Mouse (Mus musculus) mature B cell (primary cell): ENCODE measurements around the gene Sidt1.

Experiments
- in situ Hi-C: fragments of 300-500 bp; cut with MboI; formaldehyde crosslinking; loops from 2 replicates; pipeline ENCODE4 v1.14.3; 2019

The Sidt1 gene

GRCm38 (mm10) chr16:44252735-44253134 is 80.3 kb downstream of the Sidt1 start:
- in situ Hi-C loops: no loop called here

- in situ Hi-C loops: loop anchor here (10.0 kb wide), 1 partner anchor 105 kb away; no protein-coding TSS in a partner anchor
Observed at GRCm38 (mm10) chr16:44249985-44250384, 83.0 kb downstream of the Sidt1 start.

GRCm38 (mm10) chr16:44243323-44243722 is 89.7 kb downstream of the Sidt1 start:
- in situ Hi-C loops: loop anchor here (10.0 kb wide), 1 partner anchor 111 kb away; no protein-coding TSS in a partner anchor

GRCm38 (mm10) chr16:44242633-44243032 is 90.4 kb downstream of the Sidt1 start:
- in situ Hi-C loops: loop anchor here (10.0 kb wide), 1 partner anchor 112 kb away; no protein-coding TSS in a partner anchor

GRCm38 (mm10) chr16:44240406-44240805 is 92.6 kb downstream of the Sidt1 start:
- in situ Hi-C loops: loop anchor here (10.0 kb wide), 1 partner anchor 114 kb away; no protein-coding TSS in a partner anchor

- in situ Hi-C loops: no loop called here
Observed at GRCm38 (mm10) chr16:44238835-44239263, 94.1 kb downstream of the Sidt1 start.

DNA sequence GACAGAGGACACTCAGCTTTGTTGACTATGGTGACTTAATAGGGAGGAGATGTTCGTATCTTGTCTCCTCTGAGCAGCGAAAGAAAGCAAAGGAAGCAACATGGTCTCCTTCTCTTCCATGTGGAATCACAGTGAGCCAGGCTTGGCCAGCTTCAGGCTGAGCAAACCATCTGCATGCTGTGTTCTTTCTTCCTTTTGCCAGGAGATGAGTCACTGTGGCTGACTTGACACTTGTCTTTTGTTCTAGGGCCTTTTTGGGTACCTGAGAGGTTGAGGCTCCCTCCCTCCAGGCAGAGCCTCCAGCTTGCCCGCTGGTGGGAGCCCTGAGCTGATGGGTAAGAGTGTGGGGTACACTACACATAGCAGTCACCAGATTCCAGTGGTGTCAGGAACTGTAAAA is 95.2 kb downstream of the Sidt1 start:
- in situ Hi-C loops: no loop called here

- in situ Hi-C loops: no loop called here
Observed at GRCm38 (mm10) chr16:44233019-44233418, 100.0 kb downstream of the Sidt1 start.

GRCm38 (mm10) chr16:44226706-44227291 is 106.2 kb downstream of the Sidt1 start:
- in situ Hi-C loops: no loop called here

- in situ Hi-C loops: no loop called here
Observed at GRCm38 (mm10) chr16:44221463-44221862, 111.5 kb downstream of the Sidt1 start.

GRCm38 (mm10) chr16:44216417-44216816 is 116.6 kb downstream of the Sidt1 start:
- in situ Hi-C loops: no loop called here

DNA sequence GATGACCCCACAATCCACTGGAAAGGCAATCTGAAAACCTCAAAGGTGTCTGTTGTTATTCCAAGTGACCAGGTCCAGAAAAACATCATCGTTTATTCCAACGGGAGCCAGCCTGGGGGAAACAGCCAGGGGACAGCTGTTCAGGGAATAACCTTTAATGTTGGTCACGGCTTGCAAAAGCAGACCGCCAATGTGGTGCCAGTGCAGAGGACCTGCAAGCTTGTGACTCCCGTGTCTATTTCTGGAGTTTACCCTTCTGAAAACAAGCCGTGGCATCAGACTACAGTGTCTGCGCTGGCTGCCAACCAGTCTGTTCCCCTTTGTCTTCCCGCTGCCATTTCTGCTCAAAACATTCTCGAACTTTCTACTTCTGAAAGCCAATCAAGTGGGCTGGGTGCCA is 117.5 kb downstream of the Sidt1 start:
- in situ Hi-C loops: no loop called here

DNA sequence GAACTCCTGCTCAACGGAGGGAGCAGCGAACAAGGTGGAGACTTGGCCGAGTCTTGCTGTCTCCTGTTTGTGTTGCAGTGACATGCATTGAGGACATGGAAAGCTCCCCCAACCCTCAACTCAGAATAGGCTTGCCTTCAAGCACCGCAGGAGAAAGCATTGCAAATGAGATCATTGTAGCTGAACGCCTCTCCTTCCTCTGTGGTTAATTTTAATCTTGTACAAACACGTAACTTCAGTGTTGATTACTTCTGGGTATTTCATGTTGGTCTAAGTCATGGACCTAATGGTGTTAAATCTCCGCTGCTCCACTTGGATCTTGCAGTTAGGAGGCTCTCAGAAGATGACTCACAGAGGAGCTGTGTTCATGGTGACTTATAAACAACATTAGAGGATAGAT is 120.3 kb downstream of the Sidt1 start:
- in situ Hi-C loops: no loop called here

DNA sequence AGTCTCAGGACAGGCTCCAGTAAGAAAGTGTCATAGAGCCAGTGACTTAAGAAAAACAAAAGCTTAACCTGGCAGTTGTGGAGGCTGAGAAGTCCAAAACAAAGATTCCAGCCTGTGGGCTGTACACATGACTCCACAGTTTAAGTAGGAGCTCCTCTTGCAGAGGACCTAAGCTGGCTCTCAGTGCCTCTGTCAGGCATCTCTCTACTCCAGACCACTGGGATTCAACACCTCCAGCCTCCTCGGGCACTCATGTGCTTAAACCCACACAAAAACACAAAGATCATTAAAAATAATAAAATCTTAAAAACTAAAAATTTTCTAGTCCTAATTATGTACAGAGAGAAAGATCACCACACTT is 122.0 kb downstream of the Sidt1 start:
- in situ Hi-C loops: no loop called here

DNA sequence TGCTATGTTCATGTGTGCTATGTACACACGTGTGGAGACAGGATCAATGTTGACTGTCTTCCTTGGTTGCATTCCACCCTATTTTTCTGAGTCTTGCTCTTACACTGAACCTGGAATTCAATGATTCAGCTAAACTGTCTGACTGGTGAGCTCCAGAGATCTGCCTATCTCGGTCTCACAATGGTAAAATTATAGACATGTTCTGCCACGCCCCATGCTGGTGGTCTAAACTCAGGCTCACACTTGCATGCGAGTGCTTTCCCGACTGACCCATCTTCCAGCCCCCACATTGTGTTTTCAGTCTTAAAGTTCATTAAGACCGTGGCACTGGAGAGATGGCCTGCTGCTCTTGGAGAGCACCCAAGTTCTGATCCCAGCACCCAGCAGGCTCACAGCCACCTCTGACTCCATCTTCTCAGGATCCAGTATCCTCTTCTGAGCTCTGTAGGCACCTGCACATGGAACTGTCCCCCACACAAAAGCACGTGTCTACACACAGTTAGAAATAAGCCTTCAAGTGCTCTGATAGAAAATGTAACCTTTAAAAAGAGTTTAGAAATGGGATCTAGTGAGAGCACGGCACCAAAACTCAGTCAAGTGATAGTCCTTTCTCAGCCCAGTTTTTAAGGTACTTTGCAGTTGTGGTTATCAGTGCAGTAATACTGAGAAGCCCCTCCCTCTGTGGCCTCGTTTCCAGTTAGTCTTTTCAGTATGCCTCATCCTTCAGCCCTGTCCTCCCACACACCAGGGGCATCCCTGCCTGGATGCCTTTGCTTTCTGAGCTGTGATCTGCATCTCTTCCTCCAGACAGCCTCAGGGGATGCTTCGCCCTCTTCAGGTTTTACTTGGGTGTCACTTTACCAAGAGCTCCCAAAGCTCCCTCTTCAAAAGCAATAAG is 122.6 kb downstream of the Sidt1 start:
- in situ Hi-C loops: no loop called here

- in situ Hi-C loops: no loop called here
Observed at GRCm38 (mm10) chr16:44205973-44206372, 127.0 kb downstream of the Sidt1 start.

DNA sequence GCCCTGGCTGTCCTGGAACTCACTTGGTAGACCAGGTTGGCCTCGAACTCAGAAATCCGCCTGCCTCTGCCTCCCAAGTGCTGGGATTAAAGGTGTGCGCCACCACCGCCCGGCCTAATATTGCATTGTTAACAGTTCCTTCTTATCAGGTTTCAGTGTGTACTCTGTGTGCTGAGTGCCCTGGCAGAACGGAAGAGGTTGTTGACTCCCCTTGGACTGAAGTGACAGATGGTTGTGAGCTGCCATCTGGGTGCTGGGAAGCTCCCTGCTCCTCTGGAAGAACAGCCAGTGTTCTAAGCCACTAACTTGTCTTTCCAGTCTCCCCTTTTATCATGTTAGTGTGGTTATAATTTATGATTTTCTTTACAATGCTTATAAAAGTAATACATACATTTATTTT is 128.7 kb downstream of the Sidt1 start:
- in situ Hi-C loops: no loop called here

DNA sequence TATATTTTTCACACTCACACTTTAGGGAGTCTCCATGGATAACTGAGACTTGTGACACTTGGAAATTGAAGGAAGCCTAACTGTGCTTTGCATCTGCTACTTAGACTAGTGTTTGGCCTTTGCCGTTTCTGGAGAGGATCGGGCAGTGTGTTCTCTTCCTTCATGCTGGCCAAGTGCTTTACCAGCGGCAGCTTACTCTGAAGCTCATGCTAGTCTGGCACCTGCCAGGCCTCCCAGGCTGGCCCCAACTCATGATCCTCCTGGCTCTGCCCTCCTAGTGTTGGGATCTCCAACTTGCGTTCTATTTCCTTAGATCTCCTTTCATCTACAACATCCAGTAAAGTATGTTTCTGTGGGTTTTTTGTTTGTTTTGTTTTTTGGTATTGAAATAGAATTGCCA is 132.8 kb downstream of the Sidt1 start:
- in situ Hi-C loops: no loop called here

DNA sequence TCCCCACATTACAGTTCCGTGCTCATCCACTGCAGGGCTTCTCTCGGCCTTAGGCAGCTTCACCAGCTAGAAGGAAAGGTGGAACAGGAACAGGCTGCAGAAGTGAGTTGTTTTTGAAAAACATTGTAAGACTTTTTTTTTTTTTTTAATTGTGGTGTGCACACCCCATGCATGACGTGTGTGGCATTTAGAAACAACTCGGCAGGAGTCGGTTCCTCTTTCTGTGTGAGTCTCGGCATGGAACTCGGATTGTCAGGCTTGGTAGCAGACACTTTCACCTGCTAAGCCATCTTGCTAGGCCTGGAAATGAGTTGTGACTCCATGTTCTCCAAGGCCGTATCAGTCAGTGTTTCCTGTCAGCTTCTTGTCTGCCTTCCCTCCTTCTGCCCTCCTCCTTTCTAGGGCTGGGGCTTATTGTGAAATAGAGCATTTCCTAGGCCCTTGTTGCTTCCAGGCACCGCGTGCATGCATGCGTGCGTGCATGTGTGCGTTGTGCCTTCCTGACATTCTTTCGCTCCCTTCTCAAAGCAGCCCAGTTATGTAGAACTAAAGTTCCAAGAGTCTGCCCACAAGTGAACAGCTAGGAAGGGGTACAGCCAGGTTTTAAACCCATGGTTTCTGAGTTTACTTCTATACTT is 133.8 kb downstream of the Sidt1 start:
- in situ Hi-C loops: no loop called here

DNA sequence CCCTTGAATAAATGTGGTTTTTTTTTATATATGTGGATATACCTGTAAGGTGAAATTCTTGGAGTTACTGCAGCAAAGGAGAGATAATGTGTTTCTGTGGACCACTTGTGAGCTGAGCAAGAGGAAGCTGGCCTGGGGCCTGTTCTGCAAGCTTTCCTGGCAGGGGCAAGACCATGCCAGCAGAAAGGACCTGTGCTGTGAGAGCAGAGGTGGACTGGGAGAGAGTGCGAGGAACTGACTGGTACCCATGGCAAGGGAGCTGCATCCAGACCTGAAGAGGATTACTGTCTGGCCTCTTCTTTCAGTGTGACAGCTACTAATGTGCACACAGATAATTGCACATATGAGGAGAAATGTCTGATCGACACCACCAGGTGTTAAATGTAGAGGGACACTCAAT is 142.0 kb downstream of the Sidt1 start:
- in situ Hi-C loops: no loop called here
